Mouse (Mus musculus): ENCODE measurements around the gene Tle2.

DNA sequence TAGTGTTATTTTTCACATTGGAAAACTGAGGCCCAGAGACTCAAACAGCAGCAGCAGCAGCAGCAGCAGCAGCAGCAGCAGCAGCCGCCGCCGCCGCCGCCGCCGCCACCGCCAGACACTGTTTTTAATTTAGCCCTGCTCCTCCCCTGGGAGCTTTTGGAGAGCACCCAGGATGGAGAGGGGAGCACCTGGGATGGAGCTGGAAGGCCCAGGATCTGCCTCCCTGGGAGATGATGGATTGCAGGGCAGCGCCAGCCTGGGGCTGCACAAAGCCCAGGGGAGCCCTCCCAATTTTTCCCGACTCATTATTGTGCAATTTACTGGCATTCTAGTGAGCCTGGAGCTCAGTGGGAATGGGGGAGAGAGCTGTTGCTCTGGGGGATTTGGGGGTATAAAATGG, 22.2 kb downstream of the Tle2 start:
- no peak for TF ChIP-seq CTCF (conservative IDR thresholded peaks at IDR 0.05; ENCODE audit: low read length)
- TF ChIP-seq POU5F1 (IDR thresholded peaks at IDR 0.05; ENCODE audit: borderline replicate concordance, low read length): no peak
- no peak for TF ChIP-seq NANOG (IDR thresholded peaks at IDR 0.05; ENCODE audit: borderline replicate concordance, low read length)

Data from E14TG2a.4 (cell line).